Mouse (Mus musculus) liver, embryonic 12.5 days (tissue): ENCODE data around the gene Ikzf2. TPM values are rescaled to one million over a fixed set of nuclear protein-coding genes. Genes with fewer than 3 reads are reported as not detected.
A peak's percentile ranks its signal among the peaks of the same experiment; 100 is the strongest.

Experiments used
- ATAC-seq: fragments of 200-750 bp; cut with Nextera tagmentation; 2 replicates; pipeline ENCODE4 v1.8.0; 2017; ENCODE audit warnings: moderate number of reproducible peaks, mild to moderate bottlenecking, moderate library complexity
- H3K27ac ChIP-seq: fragments of 300-500 bp; sonication (generic); 2 replicates; pipeline ENCODE4 v1.5.1; 2016; ENCODE audit warnings: mild to moderate bottlenecking
- H3K27me3 ChIP-seq: fragments of 300-500 bp; sonication (generic); replicated peaks from 2 replicates; pipeline ENCODE4 v1.6.1; 2016; ENCODE audit warnings: mild to moderate bottlenecking, moderate library complexity
- H3K36me3 ChIP-seq: fragments of 300-500 bp; sonication (generic); 2 replicates; pipeline ENCODE4 v1.6.1; 2016; ENCODE audit warnings: mild to moderate bottlenecking, moderate library complexity
- H3K4me1 ChIP-seq: fragments of 300-500 bp; sonication (generic); 2 replicates; pipeline ENCODE4 v1.6.1; 2016
- H3K4me2 ChIP-seq: fragments of 300-500 bp; sonication (generic); 2 replicates; pipeline ENCODE4 v1.6.1; 2016; ENCODE audit warnings: mild to moderate bottlenecking, moderate library complexity
- H3K4me3 ChIP-seq: fragments of 300-500 bp; sonication (generic); 2 replicates; pipeline ENCODE4 v1.5.1; 2016; ENCODE audit warnings: mild to moderate bottlenecking, moderate library complexity
- H3K9ac ChIP-seq: fragments of 300-500 bp; sonication (generic); 2 replicates; pipeline ENCODE4 v1.6.1; 2016; ENCODE audit warnings: mild to moderate bottlenecking, moderate library complexity
- H3K9me3 ChIP-seq: fragments of 300-500 bp; sonication (generic); replicated peaks from 2 replicates; pipeline ENCODE4 v1.6.1; 2016; ENCODE audit warnings: mild to moderate bottlenecking, moderate library complexity
- WGBS: fragments of 180-500 bp; shearing (Covaris S2); methylation state at CpG from one replicate; pipeline ENCODE4 v1.1.7; 2016; ENCODE audit not compliant: insufficient replicate concordance; 5-methylcytosine and 5-hydroxymethylcytosine counted together
- polyA plus RNA-seq: library from polyadenylated mRNA; unstranded; fragments of >200 nt; fragmentation: Nextera tagmentation; extraction: Ambion mirVana; gene quantifications from 2 replicates; pipeline ENCODE4 v1.2.1, GENCODE M21; 2016

Ikzf2 gene
- polyA plus RNA-seq, 1 experiment from 2014 or later, result 1.6 TPM

DNA sequence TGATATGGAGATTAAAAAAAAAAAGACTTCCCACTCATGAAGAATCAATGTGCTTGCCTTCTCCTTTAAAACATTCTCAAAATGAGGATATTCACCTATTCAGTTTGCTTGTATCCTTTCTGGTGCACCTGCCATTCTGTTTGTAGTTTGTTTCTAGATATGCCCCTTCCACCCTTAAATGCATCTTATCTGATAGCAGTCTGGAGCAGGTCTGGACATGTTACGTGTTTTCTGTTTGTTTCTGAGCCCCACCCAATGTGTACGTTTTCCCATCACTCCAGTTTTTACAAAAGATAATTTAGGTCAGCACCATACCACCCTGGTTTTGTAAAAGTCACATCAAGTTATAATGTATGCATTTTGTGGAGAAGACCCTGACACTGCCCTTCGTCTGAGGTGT lies 186.7 kb downstream of the Ikzf2 start:
- Histone ChIP-seq H3K4me2 (no peak overlapping the region), H3K27ac (no peak overlapping the region), H3K9me3 (no peaks in the 10 kb centered on the region), H3K9ac (no peak overlapping the region), H3K27me3 (no peaks in the 10 kb centered on the region), H3K4me3 (no peak overlapping the region), H3K4me1 (peaks cover 38% of the 10 kb centered on the region), H3K36me3 (no peaks in the 10 kb centered on the region)
- ATAC-seq, result peak; percentile 46
- 37% methylated on average over 3 of the region's 3 CpGs for WGBS

DNA sequence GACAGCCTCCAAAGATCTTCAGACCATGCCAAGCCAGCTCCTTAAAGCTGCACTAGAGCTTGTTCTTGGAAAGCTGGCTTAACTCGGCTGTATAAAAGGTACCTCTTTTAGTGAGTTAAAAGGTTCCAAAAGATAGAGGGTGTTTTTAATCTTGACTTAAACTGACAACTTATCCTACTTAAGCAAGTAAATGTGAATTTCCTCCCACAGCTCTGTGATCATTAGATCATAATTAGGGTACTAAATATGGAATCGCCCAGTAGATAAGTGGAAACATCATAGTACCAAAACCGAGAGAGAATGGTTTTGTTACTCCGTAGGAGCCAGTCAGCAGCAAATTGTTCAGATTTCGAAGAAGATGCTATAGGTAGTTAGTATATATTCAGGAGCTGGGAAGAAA lies 187.4 kb downstream of the Ikzf2 start:
- ATAC-seq, result no peak
- Histone ChIP-seq H3K36me3 (no peaks in the 10 kb centered on the region), H3K27me3 (no peaks in the 10 kb centered on the region), H3K4me3 (no peak overlapping the region), H3K9ac (no peak overlapping the region), H3K4me2 (peak overlapping the region; percentile 36), H3K9me3 (no peaks in the 10 kb centered on the region), H3K27ac (no peak overlapping the region), H3K4me1 (peaks cover 40% of the 10 kb centered on the region)
- WGBS, result 51% methylated on average over 5 of the region's 5 CpGs

DNA sequence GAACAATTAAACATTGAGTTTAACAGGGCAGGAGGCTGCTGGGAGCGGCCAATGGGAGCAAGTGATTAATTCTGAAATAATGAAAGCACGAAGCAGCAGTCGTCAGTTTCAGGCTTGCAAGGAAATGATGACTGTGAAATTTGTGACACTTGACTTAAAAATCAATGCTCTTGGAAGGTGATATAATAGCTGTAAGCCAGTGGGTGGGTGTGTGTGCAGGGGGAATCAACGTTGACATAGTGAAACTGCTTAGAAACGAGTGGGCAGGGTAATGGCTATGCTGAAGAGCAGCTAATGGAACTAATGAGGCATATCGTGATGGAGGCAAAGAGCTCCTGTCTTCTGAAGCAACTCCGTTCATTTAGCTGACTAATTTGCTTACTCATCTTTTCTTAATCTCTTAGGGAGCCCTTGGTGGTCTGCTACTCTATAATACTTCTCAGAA lies 188.2 kb downstream of the Ikzf2 start:
- no peak overlapping the region for H3K9ac ChIP-seq

DNA sequence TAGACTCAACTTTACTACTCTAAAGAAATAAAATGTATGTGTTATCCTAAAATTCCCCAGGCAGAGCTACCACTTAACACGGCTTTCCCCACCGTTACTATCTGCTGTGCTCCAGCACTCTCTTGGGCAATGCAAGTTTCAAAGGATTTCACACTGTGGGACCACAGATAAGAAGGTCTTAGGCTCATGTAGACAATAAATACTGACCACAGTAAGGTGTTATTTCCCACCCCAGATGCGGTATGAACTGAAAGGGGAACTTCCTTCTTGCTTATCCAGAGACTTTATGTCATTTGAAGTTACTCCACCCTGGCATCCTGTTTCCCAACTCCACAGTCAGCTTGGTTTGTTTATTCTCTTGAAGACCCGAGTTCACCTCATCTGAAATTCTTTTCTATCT lies 191.0 kb downstream of the Ikzf2 start:
- peak; percentile 85 for ATAC-seq
- H3K9me3 ChIP-seq, result no peaks in the 10 kb centered on the region
- H3K27ac ChIP-seq, result no peak overlapping the region
- no peaks in the 10 kb centered on the region for H3K36me3 ChIP-seq
- no peak overlapping the region for H3K4me3 ChIP-seq
- no peaks in the 10 kb centered on the region for H3K27me3 ChIP-seq
- 9% methylated on average over 4 of the region's 4 CpGs for WGBS
- H3K9ac ChIP-seq, result no peak overlapping the region
- H3K4me2 ChIP-seq, result 0 out of 2 replicates have a peak overlapping the region, but pooled peaks have one; percentile 4
- H3K4me1 ChIP-seq, result peaks cover 44% of the 10 kb centered on the region

More for the DNA sequence above, 188.2 kb downstream of the Ikzf2 start:
- H3K4me1 ChIP-seq, result peaks cover 40% of the 10 kb centered on the region
- no peak for ATAC-seq
- no peaks in the 10 kb centered on the region for H3K27me3 ChIP-seq
- no peaks in the 10 kb centered on the region for H3K36me3 ChIP-seq
- peak overlapping the region; percentile 36 for H3K4me2 ChIP-seq
- WGBS, result 43% methylated on average over 7 of the region's 7 CpGs
- peak overlapping the region; percentile 8; the same call in 1 of the 2 replicates for H3K4me3 ChIP-seq
- no peak overlapping the region for H3K27ac ChIP-seq
- H3K9me3 ChIP-seq, result no peaks in the 10 kb centered on the region

DNA sequence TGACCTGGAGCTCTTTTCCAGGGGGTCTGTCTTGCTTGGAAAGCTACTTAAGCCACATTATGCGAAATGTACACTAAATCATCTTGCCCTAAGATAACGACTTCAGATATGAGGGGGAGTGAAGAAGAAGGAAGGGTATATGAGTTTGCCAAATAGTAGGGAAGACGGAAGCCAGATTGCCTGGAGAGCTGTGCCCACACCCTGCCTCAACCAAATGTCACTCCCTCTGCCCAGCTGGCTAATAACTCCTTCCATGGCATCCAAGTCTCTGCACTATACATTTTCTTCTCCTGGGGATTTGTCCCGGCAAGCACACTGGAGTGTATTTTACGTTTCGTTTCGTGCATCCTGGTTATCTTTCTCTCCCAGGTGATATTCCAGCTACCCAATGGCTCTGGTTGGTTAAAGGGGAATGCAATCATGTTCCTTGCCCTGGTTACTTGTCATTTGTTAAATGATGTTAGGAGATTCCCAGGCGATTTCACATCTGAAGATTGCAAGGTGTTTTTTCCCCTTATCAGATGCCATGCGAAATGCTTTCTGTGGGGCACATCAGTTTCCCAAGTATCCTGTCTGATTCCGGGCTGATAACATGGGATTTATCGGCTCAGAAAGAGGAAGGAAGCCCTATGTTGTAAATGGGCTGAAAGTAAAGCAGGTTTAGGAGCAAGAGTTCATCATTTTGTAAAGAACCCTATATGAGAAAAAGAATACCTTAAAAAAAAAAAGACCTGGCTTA lies 193.6 kb downstream of the Ikzf2 start:
- H3K9ac ChIP-seq, result no peak overlapping the region
- H3K4me3 ChIP-seq, result no peak overlapping the region
- WGBS, result 41% methylated on average over 11 of the region's 11 CpGs
- H3K36me3 ChIP-seq, result no peaks in the 10 kb centered on the region
- H3K27ac ChIP-seq, result no peak overlapping the region
- H3K27me3 ChIP-seq, result no peaks in the 10 kb centered on the region
- peaks cover 22% of the 10 kb centered on the region for H3K4me1 ChIP-seq
- no peaks in the 10 kb centered on the region for H3K9me3 ChIP-seq
- ATAC-seq, result no peak
- no peak overlapping the region for H3K4me2 ChIP-seq

DNA sequence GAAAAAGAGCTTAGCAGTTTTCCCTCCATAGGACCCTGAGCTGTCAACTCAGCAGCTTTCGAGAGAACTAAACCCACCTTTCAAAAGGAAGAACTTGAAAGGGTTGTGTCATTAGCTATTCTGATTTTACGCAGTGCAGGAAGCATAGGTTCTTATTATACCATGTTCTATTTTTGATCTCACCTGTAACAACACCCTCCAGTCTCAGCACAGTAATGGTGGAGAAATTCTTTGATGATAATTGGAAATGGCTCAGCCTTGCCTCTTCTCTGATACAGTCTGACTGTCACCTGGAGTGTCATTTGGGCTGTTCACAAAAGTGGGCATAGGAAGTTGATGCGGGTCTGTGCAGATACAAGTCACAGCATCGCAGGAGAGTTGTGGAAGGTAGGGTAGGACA lies 195.0 kb downstream of the Ikzf2 start:
- no peak overlapping the region for H3K4me3 ChIP-seq
- H3K9me3 ChIP-seq, result no peaks in the 10 kb centered on the region
- 80% methylated on average over 4 of the region's 4 CpGs for WGBS
- H3K27ac ChIP-seq, result no peak overlapping the region
- H3K4me1 ChIP-seq, result peaks cover 21% of the 10 kb centered on the region
- no peaks in the 10 kb centered on the region for H3K36me3 ChIP-seq
- H3K4me2 ChIP-seq, result no peak overlapping the region
- no peak overlapping the region for H3K9ac ChIP-seq
- no peak for ATAC-seq
- H3K27me3 ChIP-seq, result no peaks in the 10 kb centered on the region

DNA sequence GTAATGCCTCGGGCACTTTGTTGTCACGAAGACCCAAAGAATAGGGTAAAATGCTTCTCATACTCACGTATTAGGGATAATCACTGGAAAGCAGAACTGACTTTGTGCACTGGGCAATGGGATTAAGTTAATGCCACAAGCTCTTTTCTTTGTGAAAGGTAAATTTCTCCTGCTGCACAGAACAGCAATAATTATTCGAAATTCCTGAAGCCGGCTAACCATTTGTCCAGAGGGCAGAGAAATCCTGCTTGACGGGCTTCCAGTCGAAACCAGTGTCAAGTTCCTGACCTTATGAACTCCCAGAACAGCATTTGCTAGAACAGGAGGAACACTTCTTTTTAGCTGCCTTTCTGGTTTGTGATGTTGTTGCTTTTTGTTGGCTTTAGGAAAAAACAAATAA lies 198.0 kb downstream of the Ikzf2 start:
- H3K9me3 ChIP-seq, result no peaks in the 10 kb centered on the region
- 78% methylated on average over 7 of the region's 7 CpGs for WGBS
- H3K9ac ChIP-seq, result no peak overlapping the region
- H3K27me3 ChIP-seq, result no peaks in the 10 kb centered on the region
- ATAC-seq, result no peak
- no peak overlapping the region for H3K4me2 ChIP-seq
- H3K27ac ChIP-seq, result no peak overlapping the region
- peaks cover 4% of the 10 kb centered on the region for H3K4me1 ChIP-seq
- H3K36me3 ChIP-seq, result no peaks in the 10 kb centered on the region
- H3K4me3 ChIP-seq, result no peak overlapping the region

DNA sequence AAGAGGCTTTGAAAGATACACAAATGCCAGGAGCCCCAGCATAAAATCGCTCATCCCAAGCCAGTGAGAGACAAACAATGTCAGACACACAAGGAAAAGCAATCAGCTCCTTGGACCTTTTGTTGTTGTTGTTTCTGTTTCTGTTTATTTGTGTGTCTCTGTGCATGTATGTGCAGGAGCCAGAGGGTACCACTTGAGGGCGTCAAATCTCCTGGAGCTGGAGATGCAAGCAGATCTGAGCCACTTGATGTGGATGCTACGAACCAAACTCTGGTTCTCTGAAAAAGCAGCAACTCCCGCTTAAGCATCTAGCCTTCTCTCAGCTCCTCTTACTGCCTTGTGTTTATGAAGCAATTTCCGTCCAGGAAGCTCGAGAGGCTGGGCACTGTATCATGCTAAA lies 198.4 kb downstream of the Ikzf2 start:
- ATAC-seq, result no peak
- Histone ChIP-seq H3K27me3 (no peaks in the 10 kb centered on the region), H3K9me3 (no peaks in the 10 kb centered on the region), H3K4me3 (no peak overlapping the region), H3K4me2 (no peak overlapping the region), H3K4me1 (peaks cover 3% of the 10 kb centered on the region), H3K27ac (no peak overlapping the region), H3K9ac (no peak overlapping the region), H3K36me3 (no peaks in the 10 kb centered on the region)
- WGBS, result 64% methylated on average over 6 of the region's 6 CpGs

Other genes with a start within 250 kb of the Ikzf2 start
- gene Spag16, start 139.7 kb upstream of the Ikzf2 start, polyA plus RNA-seq, result 0.06 and 0.08 TPM in 2 replicates